Mouse (Mus musculus): ENCODE measurements around the gene Gm3055.
"Not testable (repeated sequence)": the region's sequence is repeated elsewhere in the genome, so short reads cannot be mapped to it uniquely, and the experiment has no call there.

GRCm38 (mm10) chr10:81770506-81771403, at the start of gene Gm3055:
- TF ChIP-seq CTCF (IDR thresholded peaks at IDR 0.05; ENCODE audit: borderline replicate concordance, extremely low read depth, insufficient read depth, insufficient read length); POLR2A (IDR thresholded peaks at IDR 0.05; ENCODE audit: borderline replicate concordance, extremely low read depth, insufficient read depth, insufficient read length, poor library complexity, severe bottlenecking): not testable (repeated sequence)
